Mouse (Mus musculus) left cerebral cortex, postnatal 25 days (tissue): ENCODE results near the gene Adamts6. TPM values are rescaled to one million over a fixed set of nuclear protein-coding genes. Genes with fewer than 3 reads are reported as not detected.

Experiments used
- DNase-seq, 2 experiments: peaks; one replicate each; pipeline ENCODE4 v3.0.0; 2022; ENCODE audit warnings: low spot score in 2 of 2, mixed read lengths in 1 of 2
- intact Hi-C: fragments of 180-260 bp; cut with DNase I; formaldehyde crosslinking; loops from one replicate; pipeline ENCODE4 v1.15.1; 2025
- total RNA-seq, 2 experiments: library from RNA; stranded (reverse); gene quantifications; 2 replicates each; pipeline ENCODE4 v1.2.3; 2021

Adamts6 gene
- total RNA-seq, 2 experiments from 2014 or later, result 3.1 to 4.4 TPM

DNA sequence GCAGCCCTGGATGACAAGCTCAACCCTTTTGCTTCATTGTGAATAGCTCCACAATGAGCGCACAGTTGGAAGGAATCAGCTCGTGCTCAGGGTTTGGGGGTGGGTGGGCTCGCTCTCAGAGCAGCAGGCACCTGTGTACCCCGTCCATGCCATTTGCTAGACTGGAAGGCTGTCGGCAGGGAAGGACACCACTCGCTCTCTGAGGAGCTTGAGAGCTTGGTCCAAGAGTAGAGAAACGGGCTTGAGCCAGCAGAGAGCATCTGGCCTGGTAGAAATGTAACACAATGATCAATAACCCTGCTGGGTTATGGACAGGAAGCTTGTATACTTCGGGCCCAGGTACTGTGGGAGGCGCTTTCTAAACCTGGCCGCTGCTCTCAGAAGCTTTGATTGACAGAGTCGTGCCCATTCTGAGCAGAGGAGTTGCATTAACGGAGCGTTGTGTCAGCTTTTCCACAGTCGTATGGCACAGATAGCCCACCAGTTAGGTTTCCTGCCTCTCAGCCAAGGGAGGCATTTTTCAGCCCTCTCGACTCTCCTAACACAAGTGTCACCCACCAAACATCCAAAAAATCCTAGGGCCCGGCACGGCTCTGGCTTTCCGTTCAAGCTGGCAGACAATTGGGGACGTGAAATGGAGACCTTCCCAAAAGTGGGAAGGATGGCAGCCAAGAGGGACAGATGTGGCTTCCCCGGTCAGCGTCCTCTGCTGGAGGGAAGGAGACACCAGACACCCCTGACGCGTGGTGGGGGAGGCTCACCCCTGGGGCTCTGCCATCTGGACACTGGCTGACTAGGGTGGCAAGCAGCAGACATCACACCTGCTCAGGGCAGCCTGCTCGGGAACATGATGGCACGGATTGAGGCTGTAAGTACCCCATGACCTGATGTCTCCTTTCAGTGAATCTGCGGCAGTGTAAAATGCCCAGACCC, 222.2 kb downstream of the Adamts6 start:
- intact Hi-C loops, result no loop called here
- no peak for DNase-seq

DNA sequence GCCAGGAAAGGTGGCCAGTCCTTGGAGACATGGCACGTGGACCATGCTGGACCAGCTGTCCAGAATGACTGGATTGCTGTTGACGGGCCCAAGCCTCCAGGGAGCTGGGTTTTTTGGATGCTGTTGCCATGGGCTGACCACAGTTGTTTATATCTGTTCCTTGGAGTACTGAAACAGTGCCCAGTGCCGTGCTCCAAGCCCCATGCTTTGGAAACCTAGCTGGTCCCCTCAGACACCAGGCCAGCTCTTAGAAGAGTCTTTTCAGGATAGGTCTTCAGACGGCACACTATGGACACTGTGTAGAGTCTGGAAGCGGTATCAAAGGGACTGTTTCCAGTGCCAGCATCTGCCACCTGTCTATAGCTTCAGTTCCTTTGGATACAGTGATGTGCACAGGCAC, 223.1 kb downstream of the Adamts6 start:
- DNase-seq, result no peak
- intact Hi-C loops, result no loop called here

DNA sequence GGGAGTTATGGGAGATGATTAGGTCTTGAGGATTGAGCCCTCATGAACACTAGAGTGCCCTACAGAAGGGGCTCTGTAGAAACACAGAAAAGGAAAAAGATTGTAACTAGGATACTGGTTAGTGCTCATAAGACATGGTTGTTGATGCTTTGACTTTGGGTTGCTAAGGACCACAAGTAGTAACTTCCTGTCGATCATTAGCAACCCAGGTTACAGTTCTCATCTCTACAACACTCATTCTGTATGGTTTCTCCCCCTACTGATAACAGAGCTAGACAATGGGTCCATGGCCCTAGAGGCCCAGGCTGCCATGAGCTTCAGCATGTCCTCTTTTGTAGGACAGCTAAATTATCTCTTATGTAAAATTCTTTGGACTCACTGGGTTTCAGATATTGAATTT, 227.4 kb downstream of the Adamts6 start:
- intact Hi-C loops, result no loop called here
- no peak for DNase-seq

DNA sequence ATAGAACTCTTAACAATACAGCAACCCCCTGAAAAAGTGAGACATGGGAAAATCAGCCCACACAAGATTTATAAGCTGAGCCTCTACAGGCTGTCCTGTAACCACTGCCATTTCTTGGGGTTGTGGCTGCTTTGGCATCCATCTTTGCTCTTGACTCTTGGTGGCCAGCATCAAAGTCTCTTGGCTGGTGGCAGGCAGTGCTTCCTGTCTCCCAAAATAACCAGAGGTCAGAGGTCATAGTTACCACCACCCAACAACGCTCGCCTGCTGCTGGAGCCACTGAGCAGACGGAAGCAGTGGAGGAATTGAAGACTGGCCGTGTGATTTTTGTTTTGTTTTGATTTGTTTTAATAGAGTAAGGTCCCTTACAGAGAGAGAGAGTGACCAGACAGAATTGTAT, 228.5 kb downstream of the Adamts6 start:
- DNase-seq, result no peak
- intact Hi-C loops, result no loop called here

DNA sequence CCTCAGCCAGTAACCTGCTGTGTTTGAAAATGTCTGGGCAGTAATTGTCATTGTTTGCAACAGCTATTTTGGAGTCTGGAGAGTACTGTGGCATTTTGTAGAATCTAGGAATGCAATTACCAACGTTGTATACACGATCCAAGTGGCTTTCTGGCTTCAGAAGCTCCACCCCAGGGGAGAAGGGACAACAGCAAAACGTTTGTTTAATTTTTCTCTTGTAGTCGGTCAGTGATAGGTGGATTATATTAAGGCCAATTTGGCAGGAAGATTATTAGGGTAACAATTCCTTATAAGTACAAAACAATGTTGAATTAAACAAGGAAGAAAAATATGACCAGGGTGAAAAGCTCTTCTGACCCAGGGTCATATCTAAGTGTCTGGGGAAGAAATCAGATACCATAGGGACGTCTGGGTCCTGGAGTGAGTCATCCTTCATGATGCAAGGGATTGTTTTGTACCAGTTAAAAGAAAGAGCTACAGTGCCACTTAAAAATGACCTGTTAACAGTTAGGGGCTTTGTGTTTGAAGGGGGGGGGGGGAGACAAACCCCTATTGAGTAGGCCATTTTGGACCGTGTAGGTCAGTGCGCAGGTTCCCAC, 229.2 kb downstream of the Adamts6 start:
- DNase-seq, result no peak
- intact Hi-C loops, result no loop called here

DNA sequence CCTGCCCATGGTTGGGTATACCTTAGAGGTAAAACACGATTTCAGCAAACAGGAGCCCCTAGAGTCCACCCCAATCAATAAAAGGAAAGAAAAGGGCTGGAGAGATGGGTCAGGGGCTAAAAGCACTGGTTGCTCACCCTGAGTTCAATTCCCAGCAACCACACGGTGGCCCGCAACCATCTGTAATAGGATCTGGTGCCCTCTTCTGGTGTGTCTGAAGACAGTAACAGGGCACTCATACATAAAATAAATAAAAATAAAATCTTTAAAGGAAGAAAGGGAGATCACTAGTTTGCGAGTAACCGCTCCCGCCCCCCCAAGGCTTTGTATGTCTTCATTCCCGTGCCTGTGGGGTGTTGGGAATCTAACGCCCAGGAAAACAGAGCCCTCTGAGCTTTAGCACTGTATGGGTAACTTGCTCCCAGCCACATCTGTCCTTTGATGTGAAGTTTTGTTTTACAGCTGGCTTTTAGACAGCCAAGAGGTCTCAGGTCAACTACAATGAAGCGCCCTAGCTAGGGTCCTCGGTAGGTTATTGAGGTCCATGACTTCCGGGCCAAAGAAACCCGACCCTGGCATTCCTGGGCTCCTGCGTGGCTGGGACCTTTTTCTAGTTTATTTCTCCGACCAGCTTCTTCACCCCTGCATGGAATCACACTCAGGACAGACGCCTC, 230.1 kb downstream of the Adamts6 start:
- no peak for DNase-seq
- intact Hi-C loops, result loop anchor here (2.0 kb wide), 1 partner anchor 231 kb away; the partner anchor contains the start of gene Adamts6

DNA sequence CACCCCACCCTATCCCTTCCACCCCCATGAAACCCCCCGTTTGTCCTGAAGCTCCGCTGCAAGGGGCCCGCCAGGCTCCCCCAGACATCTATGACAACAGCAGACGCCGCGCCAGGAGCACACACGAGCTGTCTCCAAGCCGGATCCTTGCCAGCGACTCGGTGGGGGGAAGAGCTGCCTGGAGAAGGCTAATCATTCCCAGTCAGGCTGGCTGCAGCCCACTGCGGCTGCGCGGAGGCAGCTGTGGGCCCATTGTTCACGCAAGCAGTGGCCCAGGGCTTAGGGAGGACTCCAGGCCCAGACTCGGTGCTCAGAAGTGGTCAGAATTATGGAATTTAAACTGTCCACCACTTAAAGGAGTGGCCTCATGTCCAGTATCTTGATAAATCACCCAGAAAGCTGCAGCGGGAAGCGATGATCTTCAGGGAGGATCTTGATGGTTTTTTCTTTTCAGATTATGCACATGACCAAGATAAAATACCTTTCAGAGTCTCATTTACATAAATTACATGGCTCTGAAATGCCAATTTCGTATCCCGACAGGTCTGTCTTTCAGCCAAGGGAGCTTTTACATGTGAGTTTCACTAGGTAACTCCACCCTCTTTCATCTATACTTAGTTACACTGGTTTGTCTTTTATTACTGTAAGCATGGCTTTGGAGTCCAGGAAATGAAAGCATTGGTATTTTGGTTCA, 230.8 kb downstream of the Adamts6 start:
- intact Hi-C loops, result loop anchor here (2.0 kb wide), 1 partner anchor 232 kb away; the partner anchor contains the start of gene Adamts6

DNA sequence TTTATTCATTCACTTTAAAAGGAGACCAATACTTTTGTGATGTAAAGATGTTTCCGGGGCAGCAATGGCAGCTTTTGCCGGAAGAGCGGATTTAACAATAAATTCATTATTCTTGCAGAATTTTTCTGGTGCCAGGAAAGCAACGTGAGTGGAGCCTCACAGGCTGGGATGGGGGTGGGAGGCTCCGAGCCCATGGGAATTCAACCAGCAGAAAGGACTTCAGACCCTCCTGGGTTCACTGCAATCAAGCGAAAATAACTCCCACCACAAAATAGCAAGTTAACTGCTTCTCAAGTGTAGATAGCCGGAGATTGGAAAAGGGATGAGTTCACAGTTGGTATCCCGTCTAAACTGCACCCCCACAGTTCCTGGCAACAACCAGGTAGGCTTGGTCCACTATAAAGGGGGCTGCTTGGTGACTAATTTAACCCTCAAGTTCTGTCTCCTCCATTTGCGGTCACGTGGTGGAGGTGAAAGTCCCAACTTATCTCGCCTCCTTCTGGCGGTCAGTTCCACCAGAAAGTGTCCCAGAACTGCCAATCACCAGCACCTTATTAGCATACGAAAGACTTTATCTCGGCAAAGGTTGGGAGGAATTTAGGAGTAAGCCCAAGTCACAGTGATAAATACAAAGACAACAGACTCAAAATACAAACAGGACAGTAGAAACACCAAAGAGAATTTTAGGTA, 231.5 kb downstream of the Adamts6 start:
- DNase-seq, result peak; percentile 23 to 24
- intact Hi-C loops, result loop anchor here (2.0 kb wide), 1 partner anchor 232 kb away; the partner anchor contains the start of gene Adamts6

More for the DNA sequence above, 230.8 kb downstream of the Adamts6 start:
- peak; percentile 81 to 90 for DNase-seq

DNA sequence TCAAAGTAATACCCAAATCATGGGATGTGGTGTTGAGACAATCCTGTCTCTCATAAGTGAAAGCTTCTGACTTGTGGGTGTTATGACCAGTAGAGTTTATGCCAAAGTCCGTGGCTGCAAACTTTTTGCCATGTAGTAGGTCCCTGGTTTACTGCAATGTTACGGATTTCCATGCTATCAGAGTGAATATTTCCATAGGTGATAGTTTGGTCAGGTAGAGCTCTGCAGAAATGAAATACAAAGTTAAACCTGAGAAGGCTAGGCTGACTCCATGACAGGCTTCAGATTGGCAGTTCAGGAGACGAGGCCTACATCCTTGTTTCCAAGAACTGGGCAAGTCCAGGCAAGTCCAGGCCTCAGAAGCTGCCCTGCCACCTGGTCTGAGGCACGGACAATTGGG, 232.3 kb downstream of the Adamts6 start:
- intact Hi-C loops, result loop anchor here (2.0 kb wide), 1 partner anchor 233 kb away; the partner anchor contains the start of gene Adamts6
- DNase-seq, result no peak

DNA sequence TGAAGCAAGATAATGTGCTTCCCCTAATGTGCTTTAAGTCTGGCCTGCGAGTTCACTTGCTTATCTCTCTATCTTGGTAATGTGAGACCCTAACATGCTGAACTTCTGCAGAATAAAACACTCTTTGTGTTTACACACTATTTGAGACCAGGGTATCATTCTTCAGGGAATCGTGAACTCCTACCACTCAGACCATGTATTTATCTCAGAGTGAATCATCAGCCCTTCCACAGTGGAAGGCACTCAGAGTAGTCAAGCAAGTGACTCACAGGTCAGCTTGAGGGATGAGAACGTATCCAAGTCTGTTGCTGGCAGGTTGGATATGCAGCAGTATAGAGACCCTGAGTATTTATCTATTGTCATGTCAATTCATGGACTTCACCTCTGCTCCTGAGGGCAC, 232.8 kb downstream of the Adamts6 start:
- DNase-seq, result no peak
- intact Hi-C loops, result no loop called here

DNA sequence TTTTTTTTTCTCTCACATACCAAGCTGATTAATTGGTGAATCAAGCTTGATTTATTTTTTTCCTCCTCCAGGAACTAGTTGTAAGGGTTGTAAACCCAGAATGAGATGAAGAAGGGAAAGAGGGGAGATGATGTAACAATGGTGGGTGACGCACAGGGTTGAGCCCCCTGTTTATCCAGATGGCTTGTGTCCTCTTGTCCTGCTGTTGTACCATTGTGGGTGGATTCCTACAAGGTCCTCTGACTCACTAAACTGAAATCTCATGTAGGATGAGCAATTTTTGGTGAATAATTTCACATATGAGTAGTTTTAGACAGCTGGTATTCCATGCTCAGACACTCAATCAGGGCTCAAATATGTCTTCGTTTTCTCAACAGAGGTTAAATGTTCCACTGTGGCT, 233.9 kb downstream of the Adamts6 start:
- no peak for DNase-seq
- intact Hi-C loops, result no loop called here

DNA sequence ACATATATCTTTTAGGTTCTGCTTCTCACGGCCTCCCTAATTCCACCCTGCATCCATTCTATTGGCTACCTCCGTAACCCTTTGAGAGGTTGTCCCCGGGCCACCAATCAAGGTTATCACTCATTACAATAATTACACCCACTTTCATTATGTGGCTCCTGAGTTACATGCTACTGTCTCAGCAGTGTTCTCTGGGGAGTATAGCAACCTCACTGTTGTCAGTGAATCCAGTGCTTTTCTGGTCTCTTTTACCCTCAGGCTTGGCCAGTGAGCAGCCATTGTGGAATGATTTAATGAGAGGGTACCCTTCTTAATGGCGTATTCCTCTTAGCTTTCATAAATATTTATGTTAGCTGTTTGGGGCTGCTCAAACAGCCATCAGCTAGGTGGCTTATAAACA, 238.0 kb downstream of the Adamts6 start:
- intact Hi-C loops, result no loop called here
- no peak for DNase-seq

DNA sequence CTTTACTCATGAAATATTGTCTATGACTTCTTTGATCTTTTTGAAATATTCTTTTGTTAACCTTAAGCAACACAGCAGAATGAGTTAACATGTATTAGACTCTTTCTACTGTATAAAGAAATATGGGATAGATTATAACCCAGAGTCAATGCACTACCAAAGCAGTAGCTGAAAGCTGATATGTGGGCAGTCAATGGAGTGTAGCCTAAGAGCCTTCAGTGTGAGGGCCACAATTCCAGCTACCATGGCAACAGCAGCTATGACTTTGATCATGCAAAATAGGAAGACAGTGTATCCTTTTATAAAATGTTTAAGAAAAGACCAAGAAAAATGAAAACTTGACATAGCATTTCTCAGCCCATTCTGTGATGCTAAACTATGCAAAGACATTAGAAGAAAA, 241.6 kb downstream of the Adamts6 start:
- intact Hi-C loops, result no loop called here
- peak in 1 of 2 experiments; percentile 53 for DNase-seq

DNA sequence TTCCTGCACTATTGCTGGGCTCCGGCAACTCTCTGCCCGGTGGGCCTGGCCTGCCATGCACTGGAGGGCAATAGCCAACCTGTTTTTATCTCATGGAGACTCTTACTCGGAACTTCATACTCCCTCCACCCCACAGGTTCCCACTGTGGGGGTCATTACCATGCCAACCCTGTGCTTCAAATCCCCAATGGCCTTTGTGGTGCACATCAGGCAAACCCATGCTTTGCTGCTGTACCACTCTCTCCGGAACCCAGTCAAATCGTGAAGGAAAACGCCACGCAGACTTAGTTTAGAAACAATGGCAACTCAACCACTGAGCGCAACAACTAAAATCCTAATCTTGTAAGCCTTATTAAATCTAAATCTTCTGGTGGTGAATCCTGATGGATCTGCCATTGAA, 244.2 kb downstream of the Adamts6 start:
- no peak for DNase-seq
- intact Hi-C loops, result no loop called here

DNA sequence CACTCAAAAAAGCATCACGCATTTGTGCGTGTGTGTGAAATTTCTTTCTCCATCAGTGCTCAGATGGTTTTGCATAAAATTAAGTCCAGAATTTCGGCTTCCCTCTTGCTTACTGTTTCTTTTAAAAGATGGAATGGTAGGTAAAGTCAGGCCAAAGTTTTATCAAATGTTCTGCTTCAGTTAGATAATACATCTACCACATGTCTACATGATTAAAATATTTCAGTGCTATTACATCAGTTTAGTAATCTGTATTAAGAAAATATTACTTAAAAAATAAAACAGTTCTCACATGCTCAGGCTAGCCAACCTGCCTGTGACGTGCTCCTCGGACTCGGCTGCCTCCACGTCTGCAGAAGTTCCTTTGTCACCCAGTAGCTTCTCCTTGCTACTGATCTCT, 245.1 kb downstream of the Adamts6 start:
- intact Hi-C loops, result no loop called here
- no peak for DNase-seq

DNA sequence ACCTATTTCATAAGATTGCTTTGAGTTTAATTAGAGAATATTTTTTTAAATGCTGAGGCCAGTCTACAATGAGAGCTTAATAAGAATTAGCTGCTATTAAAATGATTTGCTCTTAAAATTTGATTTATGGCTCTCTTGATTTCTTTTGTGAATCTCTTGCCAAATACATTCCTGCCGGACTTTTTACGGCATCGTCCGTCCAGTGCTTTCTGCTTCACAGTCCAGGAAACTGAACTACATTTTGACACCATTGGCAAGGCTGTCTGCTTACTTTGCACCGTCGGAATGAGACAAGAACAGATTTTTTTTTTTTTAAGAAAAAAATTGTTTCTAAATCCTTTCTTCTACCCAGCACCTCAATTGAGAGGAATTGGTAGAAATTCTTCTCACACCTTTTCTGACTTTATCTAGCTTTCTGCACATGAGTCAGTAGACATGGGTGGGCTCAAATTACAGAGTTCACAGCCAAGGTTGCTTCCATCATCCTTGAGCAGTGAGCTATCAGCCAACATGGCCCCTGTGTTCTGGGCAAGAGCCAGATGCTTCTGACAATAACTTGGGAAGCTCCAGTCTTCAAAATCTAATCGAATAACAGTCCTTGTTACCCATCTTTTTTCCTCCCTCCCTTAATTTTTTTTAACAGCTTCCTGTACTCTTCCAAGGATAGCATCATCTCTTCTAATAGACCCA, 246.3 kb downstream of the Adamts6 start:
- intact Hi-C loops, result no loop called here
- no peak for DNase-seq

DNA sequence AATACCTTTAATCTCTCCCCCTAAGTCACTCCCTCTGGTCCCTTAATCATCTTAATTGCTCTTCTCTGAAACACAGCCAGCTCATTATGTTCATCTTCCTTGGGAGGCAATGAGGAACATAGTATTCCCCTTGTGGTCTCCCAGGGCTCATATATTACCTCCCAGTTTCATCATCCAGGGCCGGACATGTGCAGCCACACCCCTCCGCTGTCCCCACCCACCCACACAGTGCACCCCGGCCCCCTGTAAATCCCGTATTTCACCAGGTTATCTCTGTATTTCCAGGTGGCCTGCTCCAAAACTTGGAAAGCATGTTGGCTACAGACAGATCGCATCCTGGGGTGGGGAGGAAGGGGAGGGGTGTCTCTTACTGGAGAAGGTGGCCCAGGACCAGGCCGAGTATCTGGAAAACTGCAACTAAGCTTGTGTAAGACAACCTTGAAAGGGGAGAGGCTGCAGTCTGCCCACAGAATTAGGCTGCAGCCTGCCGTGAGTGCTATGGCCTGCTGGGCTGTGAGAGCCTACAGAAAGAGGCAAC, 253.3 kb downstream of the Adamts6 start:
- no peak for DNase-seq
- intact Hi-C loops, result no loop called here

DNA sequence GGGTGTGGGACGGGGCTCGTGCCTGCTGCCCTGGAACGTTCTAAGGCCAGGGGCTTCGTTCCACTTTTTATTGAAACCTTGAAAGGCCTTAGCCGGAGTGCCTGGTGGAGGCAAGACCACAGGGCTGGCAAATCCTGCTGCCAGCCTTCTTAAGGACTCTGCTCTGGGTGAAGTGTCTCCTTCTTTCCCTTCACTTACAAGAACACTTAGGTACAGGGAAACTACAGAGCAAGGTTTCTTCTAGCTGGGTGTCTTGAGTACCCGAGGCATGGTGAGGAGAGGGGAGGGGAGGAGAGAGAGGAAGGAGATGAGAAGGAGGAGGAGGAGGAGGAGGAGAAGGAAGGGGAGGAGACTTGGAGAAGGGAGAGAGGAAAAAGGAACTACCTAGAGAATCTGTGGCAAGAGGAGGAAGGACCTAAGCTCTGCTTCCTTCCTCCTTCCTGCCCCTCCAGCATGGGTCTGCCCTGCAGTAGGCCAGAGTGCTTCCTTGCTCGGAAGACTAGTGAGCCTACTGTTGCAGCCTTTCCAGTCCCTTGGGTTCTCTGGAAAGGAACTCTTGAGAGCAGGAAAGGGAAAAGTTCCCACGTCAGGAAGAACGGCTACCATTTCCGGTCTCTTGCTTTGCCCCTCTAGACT, 254.6 kb downstream of the Adamts6 start:
- intact Hi-C loops, result no loop called here
- no peak for DNase-seq
